Mouse (Mus musculus) limb, embryonic 10.5 days (tissue): Measurements from ENCODE around the gene Gm3952. TPM values are rescaled to one million over a fixed set of nuclear protein-coding genes. Genes with fewer than 3 reads are reported as not detected.

Source experiments
- polyA plus RNA-seq: library from polyadenylated mRNA; unstranded; fragments of >200 nt; fragmentation: Nextera tagmentation; extraction: Ambion mirVana; gene quantifications from 2 replicates; pipeline ENCODE4 v1.2.1, GENCODE M21; 2016

The Gm3952 gene
- polyA plus RNA-seq, 1 experiment from 2014 or later = not detected

Other genes starting within 250 kb of the Gm3952 start
- gene Itgb1, start 113.0 kb downstream of the Gm3952 start, polyA plus RNA-seq = 126 and 154 TPM in 2 replicates